Mouse (Mus musculus): ENCODE measurements at regions not wholly inside any gene's neighbourhood (a gene's known extent, or its start where the extent isn't known, plus 50 kb on each side); places are given as distances from the start of the nearest gene placed in this dataset.
A peak's percentile ranks its signal among the peaks of the same experiment; 100 is the strongest.

DNA sequence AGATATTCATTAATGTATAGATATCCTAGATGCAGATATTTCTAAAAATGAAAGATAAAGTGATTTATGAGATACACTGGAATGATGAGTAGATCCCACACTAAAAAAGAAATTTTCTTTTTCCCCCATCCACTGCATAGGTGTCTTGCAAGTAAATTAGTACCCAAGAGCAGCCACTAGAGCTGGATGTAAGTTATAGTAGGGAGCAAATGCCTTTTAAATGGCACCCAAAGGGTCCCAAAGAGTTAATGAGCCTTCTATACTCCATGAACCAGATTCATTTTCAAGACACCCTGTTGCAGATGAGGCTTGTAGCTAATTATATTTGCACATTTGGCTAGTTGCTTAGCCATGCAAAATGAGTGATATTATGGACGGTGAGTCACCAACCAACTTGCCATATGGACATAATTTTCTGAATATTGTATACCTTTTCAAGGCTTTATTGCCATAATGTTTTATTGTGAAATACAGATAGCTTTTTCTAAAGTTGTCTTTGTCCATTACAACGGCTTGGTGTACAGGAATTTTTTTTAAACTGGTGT, 1686.1 kb upstream of the B3galt2 start:
- no peak for DNase-seq (ENCODE audit: low read depth, low spot score)
- no peaks in the 10 kb centered on the region for H3K27me3 ChIP-seq (ENCODE audit: control insufficient read depth, insufficient read depth, low read length, poor library complexity, severe bottlenecking)
- no peaks in the 10 kb centered on the region for H3K36me3 ChIP-seq (ENCODE audit: control insufficient read depth, insufficient read depth, low read length, poor library complexity, severe bottlenecking)

DNA sequence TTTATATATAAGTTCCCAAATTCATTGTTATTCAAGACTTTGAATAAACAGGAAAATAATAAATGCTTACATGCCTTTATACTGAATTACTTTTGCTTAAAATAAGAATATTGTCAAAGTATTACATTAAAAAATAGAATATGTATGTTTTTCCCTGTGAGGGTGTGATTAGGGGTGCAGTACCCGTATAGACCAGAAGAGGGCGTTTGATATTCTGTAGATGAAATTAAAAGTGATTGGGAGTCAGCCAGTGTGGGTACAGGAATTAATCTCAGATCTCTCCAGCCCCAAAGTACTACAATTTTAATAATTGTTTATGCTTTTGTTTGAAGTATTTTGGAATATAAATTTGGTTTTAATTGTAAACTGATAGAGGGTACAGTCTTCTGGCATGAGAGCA, 1678.7 kb upstream of the B3galt2 start:
- Histone ChIP-seq H3K27me3 (ENCODE audit: control insufficient read depth, insufficient read depth, low read length, poor library complexity, severe bottlenecking) (no peaks in the 10 kb centered on the region), H3K36me3 (ENCODE audit: control insufficient read depth, insufficient read depth, low read length, poor library complexity, severe bottlenecking) (no peaks in the 10 kb centered on the region)
- DNase-seq (ENCODE audit: low read depth, low spot score): peak; percentile 1

DNA sequence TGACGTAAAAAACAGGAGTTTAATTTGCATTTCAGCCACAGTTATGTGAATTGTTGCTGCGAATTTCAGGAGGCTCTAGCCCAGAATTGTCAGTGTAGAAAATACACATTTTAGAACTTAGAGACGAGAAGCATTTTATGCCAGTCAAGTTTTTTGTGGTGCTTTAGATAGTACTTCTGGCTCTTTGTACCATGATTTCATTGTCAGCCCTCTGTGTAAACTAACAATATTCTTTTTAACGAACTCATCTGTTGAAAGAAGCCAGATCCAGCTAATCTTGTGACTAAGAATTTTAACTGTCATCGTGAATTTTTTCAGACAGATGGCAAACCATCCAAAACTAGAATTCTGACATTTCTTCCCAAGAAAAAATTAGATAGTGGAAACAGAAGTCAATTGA, 1672.3 kb upstream of the B3galt2 start:
- no peaks in the 10 kb centered on the region for H3K36me3 ChIP-seq (ENCODE audit: control insufficient read depth, insufficient read depth, low read length, poor library complexity, severe bottlenecking)
- H3K27me3 ChIP-seq (ENCODE audit: control insufficient read depth, insufficient read depth, low read length, poor library complexity, severe bottlenecking): no peaks in the 10 kb centered on the region
- DNase-seq (ENCODE audit: low read depth, low spot score): no peak

DNA sequence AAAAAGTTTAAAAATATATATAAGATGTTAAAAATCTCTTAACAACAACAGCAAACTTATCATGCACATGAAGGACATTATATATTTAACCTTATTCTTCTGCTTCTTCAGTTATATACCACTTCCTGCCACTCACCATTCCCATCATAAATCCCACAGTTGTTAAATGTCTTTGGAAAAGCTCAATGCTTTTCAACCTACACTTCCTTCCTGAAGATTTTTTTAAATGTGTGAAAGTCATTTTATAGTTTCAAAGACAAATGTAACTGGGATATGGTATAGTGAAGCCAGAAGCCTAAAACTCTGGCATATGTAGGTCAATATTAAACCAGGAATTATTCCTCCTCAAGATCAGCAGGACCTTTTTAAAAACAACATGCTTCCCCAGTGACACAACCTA, 1666.1 kb upstream of the B3galt2 start:
- Histone ChIP-seq H3K27me3 (ENCODE audit: control insufficient read depth, insufficient read depth, low read length, poor library complexity, severe bottlenecking) (no peaks in the 10 kb centered on the region), H3K36me3 (ENCODE audit: control insufficient read depth, insufficient read depth, low read length, poor library complexity, severe bottlenecking) (no peaks in the 10 kb centered on the region)
- DNase-seq (ENCODE audit: low read depth, low spot score): no peak

DNA sequence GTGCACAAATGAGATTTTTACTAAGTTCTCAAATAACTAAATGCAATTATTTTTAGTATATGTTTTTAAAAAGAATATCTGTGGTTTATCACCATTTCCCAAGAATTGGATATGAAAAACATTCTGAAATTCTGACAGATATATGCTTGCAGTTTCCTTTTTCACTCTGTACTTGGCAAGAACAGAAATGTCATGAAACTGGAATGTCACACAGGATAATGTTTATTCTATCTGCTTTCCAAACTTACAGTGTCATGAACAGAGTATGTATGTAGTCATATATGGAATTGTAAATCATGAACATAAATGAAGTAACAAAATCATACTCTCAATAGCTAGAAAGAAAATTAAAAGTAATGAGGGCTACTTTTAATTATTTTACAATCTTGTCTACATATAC, 1640.7 kb upstream of the B3galt2 start:
- Histone ChIP-seq H3K27me3 (ENCODE audit: control insufficient read depth, insufficient read depth, low read length, poor library complexity, severe bottlenecking) (no peaks in the 10 kb centered on the region), H3K36me3 (ENCODE audit: control insufficient read depth, insufficient read depth, low read length, poor library complexity, severe bottlenecking) (no peaks in the 10 kb centered on the region)
- no peak for DNase-seq (ENCODE audit: low read depth, low spot score)

DNA sequence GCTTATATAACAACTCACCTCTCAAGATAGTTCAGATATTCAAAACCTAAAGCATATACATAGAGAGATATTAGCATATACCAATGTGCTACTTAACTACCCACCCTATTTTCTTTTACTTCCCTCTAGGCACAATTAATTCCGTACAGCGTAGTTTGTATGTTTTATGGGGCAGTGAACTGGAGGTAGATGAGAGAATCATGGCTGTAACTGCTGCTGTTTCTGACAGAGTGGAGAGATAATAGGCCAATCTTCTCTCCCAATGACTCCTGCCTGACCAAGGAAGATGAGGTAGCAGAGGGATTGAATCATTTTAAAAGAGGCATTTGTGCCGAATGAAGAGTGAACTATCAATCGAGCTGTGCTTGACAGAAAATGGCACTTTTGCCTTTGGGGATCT, 1640.1 kb upstream of the B3galt2 start:
- DNase-seq (ENCODE audit: low read depth, low spot score): no peak
- Histone ChIP-seq H3K27me3 (ENCODE audit: control insufficient read depth, insufficient read depth, low read length, poor library complexity, severe bottlenecking) (no peaks in the 10 kb centered on the region), H3K36me3 (ENCODE audit: control insufficient read depth, insufficient read depth, low read length, poor library complexity, severe bottlenecking) (no peaks in the 10 kb centered on the region)

DNA sequence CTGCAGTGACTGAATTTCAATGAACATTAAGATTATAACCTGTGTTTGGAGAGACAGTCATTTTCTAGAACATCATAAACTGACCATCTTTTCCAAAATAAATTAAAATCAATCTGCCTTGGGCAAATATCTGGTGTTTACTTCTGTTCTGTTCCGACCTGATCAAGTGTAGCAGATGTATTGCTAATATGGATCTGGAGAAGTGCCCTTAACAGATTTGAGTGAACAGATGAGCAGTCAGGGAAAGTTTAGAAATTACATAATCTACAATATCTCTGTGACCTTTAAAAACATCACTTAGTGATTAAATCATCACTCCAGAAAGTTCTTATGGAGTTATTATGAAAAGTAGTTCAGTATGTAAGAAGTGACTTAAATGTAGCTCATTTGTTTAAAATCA, 1634.1 kb upstream of the B3galt2 start:
- H3K36me3 ChIP-seq (ENCODE audit: control insufficient read depth, insufficient read depth, low read length, poor library complexity, severe bottlenecking): no peaks in the 10 kb centered on the region
- no peaks in the 10 kb centered on the region for H3K27me3 ChIP-seq (ENCODE audit: control insufficient read depth, insufficient read depth, low read length, poor library complexity, severe bottlenecking)
- DNase-seq (ENCODE audit: low read depth, low spot score): no peak

DNA sequence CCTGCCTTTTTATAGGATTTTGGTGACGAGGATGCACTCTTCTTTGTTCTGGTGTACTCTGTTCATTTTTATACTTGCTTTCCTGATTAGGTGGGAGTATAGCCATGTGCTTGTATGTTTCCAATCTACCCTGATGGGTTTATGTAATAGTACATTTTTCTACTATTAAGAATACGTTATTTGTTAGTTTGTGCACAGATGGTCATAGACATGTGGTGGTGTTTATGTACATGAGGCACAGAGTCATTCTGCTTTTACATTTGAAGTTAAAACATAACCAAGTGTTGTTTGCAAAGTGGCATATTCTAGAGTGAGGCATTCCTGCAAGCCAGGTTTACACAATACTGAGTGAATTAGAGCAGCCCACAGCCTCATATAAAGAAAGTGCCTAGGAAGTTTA, 1597.7 kb upstream of the B3galt2 start:
- no peaks in the 10 kb centered on the region for H3K27me3 ChIP-seq (ENCODE audit: control insufficient read depth, insufficient read depth, low read length, poor library complexity, severe bottlenecking)
- DNase-seq (ENCODE audit: low read depth, low spot score): no peak
- H3K36me3 ChIP-seq (ENCODE audit: control insufficient read depth, insufficient read depth, low read length, poor library complexity, severe bottlenecking): no peaks in the 10 kb centered on the region

DNA sequence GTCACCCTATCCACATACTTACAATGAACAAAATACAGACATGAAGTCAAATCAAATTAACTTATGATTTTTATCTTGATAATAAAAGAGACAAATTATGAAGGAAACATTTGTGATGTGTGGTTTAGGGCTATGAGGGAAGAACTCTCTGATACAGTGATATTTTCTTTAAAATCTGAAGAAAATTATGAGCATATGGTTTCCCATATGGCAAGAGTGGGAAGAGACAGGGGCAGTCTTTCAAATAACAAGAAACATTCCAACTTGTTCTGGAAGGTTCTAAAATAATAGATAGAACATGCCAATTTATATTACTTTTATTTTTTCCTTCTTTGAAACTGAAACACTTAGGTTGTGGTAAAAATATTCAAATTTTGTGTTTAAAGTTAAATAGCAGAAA, 1585.3 kb upstream of the B3galt2 start:
- H3K36me3 ChIP-seq (ENCODE audit: control insufficient read depth, insufficient read depth, low read length, poor library complexity, severe bottlenecking): no peaks in the 10 kb centered on the region
- no peak for DNase-seq (ENCODE audit: low read depth, low spot score)
- no peaks in the 10 kb centered on the region for H3K27me3 ChIP-seq (ENCODE audit: control insufficient read depth, insufficient read depth, low read length, poor library complexity, severe bottlenecking)

All from splenic B cell, adult 2 months (primary cell).